Mouse (Mus musculus) lung, embryonic 16.5 days (tissue): ENCODE results near the gene Gm11060. TPM values are rescaled to one million over a fixed set of nuclear protein-coding genes. Genes with fewer than 3 reads are reported as not detected.

ENCODE experiments used
- ATAC-seq: fragments of 200-750 bp; cut with Nextera tagmentation; 2 replicates; pipeline ENCODE4 v1.8.0; 2017; ENCODE audit warnings: low read depth, mild to moderate bottlenecking, moderate library complexity
- H3K27ac ChIP-seq: fragments of 300-500 bp; sonication (generic); 2 replicates; pipeline ENCODE4 v1.5.1; 2014; ENCODE audit warnings: mild to moderate bottlenecking, control low read depth, low read length
- H3K27me3 ChIP-seq: fragments of 300-500 bp; sonication (generic); 2 replicates; pipeline ENCODE4 v1.6.1; 2014; ENCODE audit warnings: low read depth, low read length, mixed read lengths; ENCODE audit not compliant: control insufficient read depth, insufficient read depth
- H3K36me3 ChIP-seq: fragments of 300-500 bp; sonication (generic); 2 replicates; pipeline ENCODE4 v1.6.1; 2014; ENCODE audit warnings: low read length; ENCODE audit not compliant: control insufficient read depth, insufficient read depth
- H3K4me1 ChIP-seq: fragments of 300-500 bp; sonication (generic); replicated peaks from 2 replicates; pipeline ENCODE4 v1.6.1; 2014; ENCODE audit warnings: low read length, mixed read lengths; ENCODE audit not compliant: control insufficient read depth, insufficient read depth
- H3K4me2 ChIP-seq: fragments of 300-500 bp; sonication (generic); 2 replicates; pipeline ENCODE4 v1.6.1; 2014; ENCODE audit warnings: low read depth, low read length, control low read depth
- H3K4me3 ChIP-seq: fragments of 300-500 bp; sonication (generic); 2 replicates; pipeline ENCODE4 v1.5.1; 2014; ENCODE audit warnings: mild to moderate bottlenecking, low read length, control low read depth
- H3K9ac ChIP-seq: fragments of 300-500 bp; sonication (generic); 2 replicates; pipeline ENCODE4 v1.6.1; 2014; ENCODE audit warnings: low read length, control low read depth
- H3K9me3 ChIP-seq: fragments of 300-500 bp; sonication (generic); 2 replicates; pipeline ENCODE4 v1.6.1; 2016; ENCODE audit warnings: low read length; ENCODE audit not compliant: control insufficient read depth
- WGBS: fragments of 180-500 bp; shearing (Covaris S2); extraction: QIAGEN DNeasy Blood & Tissue Kit; methylation state at CpG from one replicate; pipeline ENCODE4 v1.1.7; 2014; 5-methylcytosine and 5-hydroxymethylcytosine counted together
- polyA plus RNA-seq: library from polyadenylated mRNA; unstranded; fragments of >200 nt; fragmentation: Nextera tagmentation; extraction: Ambion mirVana; gene quantifications from 2 replicates; pipeline ENCODE4 v1.2.1, GENCODE M21; 2015

The Gm11060 gene
- polyA plus RNA-seq, 1 experiment from 2014 or later, result not detected

GRCm38 (mm10) chr2:105125205-105125604 is 33.4 kb downstream of the Gm11060 start:
- no peak for ATAC-seq
- no peak overlapping the region for H3K4me3 ChIP-seq
- peaks cover 94% of the 10 kb centered on the region for H3K27me3 ChIP-seq
- H3K9ac ChIP-seq, result no peak overlapping the region
- WGBS, result 2% methylated on average over 8 of the region's 8 CpGs
- H3K4me2 ChIP-seq, result no peak overlapping the region
- H3K9me3 ChIP-seq, result no peaks in the 10 kb centered on the region
- peaks cover 16% of the 10 kb centered on the region for H3K4me1 ChIP-seq
- H3K27ac ChIP-seq, result no peak overlapping the region
- H3K36me3 ChIP-seq, result no peaks in the 10 kb centered on the region

- Histone ChIP-seq H3K4me1 (peaks cover 16% of the 10 kb centered on the region), H3K4me2 (no peak overlapping the region), H3K9me3 (no peaks in the 10 kb centered on the region), H3K9ac (no peak overlapping the region), H3K27me3 (peaks cover 94% of the 10 kb centered on the region), H3K36me3 (no peaks in the 10 kb centered on the region), H3K27ac (no peak overlapping the region), H3K4me3 (no peak overlapping the region)
- no peak for ATAC-seq
- WGBS, result 5% methylated on average over 15 of the region's 15 CpGs
Measured at GRCm38 (mm10) chr2:105125641-105126040, 33.8 kb downstream of the Gm11060 start.

GRCm38 (mm10) chr2:105126279-105126678 is 34.5 kb downstream of the Gm11060 start, which contains the start of gene Wt1:
Gene Wt1 (plus strand): TSS chr2:105126529.
- Histone ChIP-seq H3K9me3 (no peaks in the 10 kb centered on the region), H3K9ac (peak within 1 kb of the TSS; percentile 15; the same call in 1 of the 2 replicates), H3K27ac (no peak within 1 kb of the TSS), H3K4me3 (peak within 1 kb of the TSS; percentile 42), H3K4me1 (peaks cover 16% of the 10 kb centered on the region), H3K4me2 (peak within 1 kb of the TSS; percentile 50), H3K27me3 (peaks cover 94% of the 10 kb centered on the region), H3K36me3 (no peaks in the 10 kb centered on the region)
- under 1% methylated on average over 21 of the region's 25 CpGs for WGBS
- peak; percentile 75 for ATAC-seq

GRCm38 (mm10) chr2:105126691-105127530 is 35.1 kb downstream of the Gm11060 start:
- ATAC-seq, result peak; percentile 11; the same call in 1 of the 2 replicates
- H3K27ac ChIP-seq, result no peak overlapping the region
- peak overlapping the region; percentile 42 for H3K4me3 ChIP-seq
- under 1% methylated on average over 79 of the region's 92 CpGs for WGBS
- H3K27me3 ChIP-seq, result peaks cover 96% of the 10 kb centered on the region
- H3K9ac ChIP-seq, result peak overlapping the region; percentile 15; the same call in 1 of the 2 replicates
- H3K4me2 ChIP-seq, result peak overlapping the region; percentile 50
- no peaks in the 10 kb centered on the region for H3K36me3 ChIP-seq
- H3K9me3 ChIP-seq, result no peaks in the 10 kb centered on the region
- H3K4me1 ChIP-seq, result peaks cover 16% of the 10 kb centered on the region

GRCm38 (mm10) chr2:105127531-105128480 is 36.0 kb downstream of the Gm11060 start:
- Histone ChIP-seq H3K4me2 (peak overlapping the region; percentile 50), H3K4me3 (peak overlapping the region; percentile 42), H3K27me3 (peaks cover 98% of the 10 kb centered on the region), H3K4me1 (peaks cover 16% of the 10 kb centered on the region), H3K36me3 (no peaks in the 10 kb centered on the region), H3K9me3 (no peaks in the 10 kb centered on the region), H3K9ac (no peak overlapping the region), H3K27ac (no peak overlapping the region)
- no peak for ATAC-seq
- WGBS, result 1% methylated on average over 52 of the region's 52 CpGs

GRCm38 (mm10) chr2:105128564-105128963 is 36.7 kb downstream of the Gm11060 start:
- ATAC-seq, result no peak
- Histone ChIP-seq H3K4me1 (peaks cover 16% of the 10 kb centered on the region), H3K27me3 (peaks cover 98% of the 10 kb centered on the region), H3K27ac (no peak overlapping the region), H3K4me3 (peak overlapping the region; percentile 30), H3K9me3 (no peaks in the 10 kb centered on the region), H3K4me2 (peak overlapping the region; percentile 38; the same call in 1 of the 2 replicates), H3K36me3 (no peaks in the 10 kb centered on the region), H3K9ac (no peak overlapping the region)
- 4% methylated on average over 12 of the region's 12 CpGs for WGBS

GRCm38 (mm10) chr2:105130351-105131060 is 38.7 kb downstream of the Gm11060 start:
- no peak for ATAC-seq
- H3K9ac ChIP-seq, result no peak overlapping the region
- no peak overlapping the region for H3K27ac ChIP-seq
- H3K9me3 ChIP-seq, result no peaks in the 10 kb centered on the region
- peaks cover 98% of the 10 kb centered on the region for H3K27me3 ChIP-seq
- H3K36me3 ChIP-seq, result no peaks in the 10 kb centered on the region
- 2% methylated on average over 32 of the region's 32 CpGs for WGBS
- H3K4me3 ChIP-seq, result no peak overlapping the region
- peaks cover 16% of the 10 kb centered on the region for H3K4me1 ChIP-seq
- no peak overlapping the region for H3K4me2 ChIP-seq

GRCm38 (mm10) chr2:105131061-105131810 is 39.4 kb downstream of the Gm11060 start:
- no peak overlapping the region for H3K4me3 ChIP-seq
- no peaks in the 10 kb centered on the region for H3K36me3 ChIP-seq
- no peaks in the 10 kb centered on the region for H3K9me3 ChIP-seq
- H3K27ac ChIP-seq, result no peak overlapping the region
- peaks cover 97% of the 10 kb centered on the region for H3K27me3 ChIP-seq
- no peak overlapping the region for H3K4me2 ChIP-seq
- H3K4me1 ChIP-seq, result peaks cover 13% of the 10 kb centered on the region
- ATAC-seq, result no peak
- 13% methylated on average over 12 of the region's 12 CpGs for whole genome bisulfite sequencing
- H3K9ac ChIP-seq, result no peak overlapping the region
